Mouse (Mus musculus) embryo, embryonic 10.5 days (tissue): ENCODE results near the gene Hist1h2ak.
A peak's percentile ranks its signal among the peaks of the same experiment; 100 is the strongest.
"Not testable (repeated sequence)": the region's sequence is repeated elsewhere in the genome, so short reads cannot be mapped to it uniquely, and the experiment has no call there.

Source experiments
- DNase-seq: peaks from one replicate; pipeline ENCODE4 v3.0.0-alpha.2; 2015; ENCODE audit warnings: low spot score

Hist1h2ak gene

GRCm38 (mm10) chr13:21753524-21754285, at the start of gene Hist1h2ak, which contains the start of gene Hist1h2bn:
Hist1h2ak (minus strand) TSS chr13:21753827.
Hist1h2bn (plus strand) TSS chr13:21754123.
- peak; percentile 97 for DNase-seq

DNA sequence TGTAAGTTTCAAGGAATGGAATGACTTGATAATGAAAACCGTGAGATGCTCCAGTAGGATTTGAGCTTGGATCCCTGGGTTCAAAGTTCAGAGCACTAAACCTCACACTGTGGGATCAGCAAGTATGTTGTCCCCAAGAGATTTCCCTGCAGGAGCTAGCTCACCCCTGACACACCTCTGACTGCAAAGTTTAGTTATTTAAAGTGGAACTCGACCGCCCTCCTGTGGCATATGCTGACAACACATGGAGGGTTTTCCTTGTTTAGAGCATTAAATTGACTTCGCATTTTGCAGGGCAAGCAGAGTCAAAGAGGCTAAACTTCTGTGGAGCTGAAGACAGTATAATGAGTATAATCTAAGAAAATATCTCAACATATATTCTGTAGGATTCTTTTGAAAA, 49.4 kb upstream of the Hist1h2ak start:
- not testable (repeated sequence) for DNase-seq

- not testable (repeated sequence) for DNase-seq
These were observed 43.5 kb upstream of the Hist1h2ak start for GRCm38 (mm10) chr13:21797163-21797562.

DNA sequence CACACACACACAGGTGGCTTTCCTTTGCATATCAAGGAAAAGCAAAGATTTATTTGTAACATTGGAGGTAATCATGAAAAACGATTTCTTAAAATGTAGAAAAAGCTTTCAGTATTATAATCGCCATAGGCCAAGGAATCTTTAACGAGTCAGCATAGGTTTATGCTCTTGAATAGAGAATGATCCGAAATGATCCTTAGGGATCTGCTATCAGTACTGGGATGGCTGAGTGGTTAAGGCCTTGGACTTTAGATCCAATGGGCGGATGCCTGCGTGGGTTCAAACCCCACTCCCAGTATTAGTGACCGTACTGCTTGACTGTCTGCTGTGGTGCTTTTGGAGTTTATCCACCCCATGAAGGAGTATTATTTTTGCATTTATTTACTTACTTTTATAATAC, 42.0 kb upstream of the Hist1h2ak start:
- DNase-seq = no peak

DNA sequence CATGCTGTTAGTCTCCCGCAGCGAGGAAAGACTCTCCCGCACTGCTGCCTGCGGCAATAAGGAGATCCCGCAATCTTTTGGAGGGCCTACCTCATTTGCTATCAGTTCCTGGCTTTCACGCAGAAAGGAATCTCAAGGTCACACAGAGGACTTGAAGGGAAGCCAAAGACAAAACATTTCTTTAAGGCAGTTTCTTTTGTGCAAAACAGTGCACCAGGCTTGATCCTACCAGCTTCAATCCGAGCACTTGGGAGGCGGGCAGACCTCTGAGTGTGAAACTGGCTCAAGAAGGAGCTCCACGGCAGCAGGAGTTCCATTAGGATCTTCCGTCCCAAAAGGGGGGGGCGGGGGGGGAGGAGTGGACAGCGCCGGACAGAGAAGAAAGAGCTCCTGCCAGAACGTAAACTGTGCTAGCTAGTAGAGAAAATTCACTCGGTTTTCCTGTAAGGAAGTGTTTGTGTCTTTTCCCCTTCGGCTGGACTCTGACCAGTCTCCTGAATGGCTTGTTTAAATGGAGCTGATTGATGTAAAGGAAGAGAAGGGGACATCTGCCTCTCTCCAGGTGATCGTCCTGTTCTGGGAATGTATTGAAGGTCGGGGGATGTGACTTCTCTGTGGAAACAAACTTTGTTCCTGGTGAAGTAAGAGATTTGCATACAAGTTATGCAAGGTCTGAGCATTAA, 37.1 kb upstream of the Hist1h2ak start:
- peak; percentile 49 for DNase-seq

DNA sequence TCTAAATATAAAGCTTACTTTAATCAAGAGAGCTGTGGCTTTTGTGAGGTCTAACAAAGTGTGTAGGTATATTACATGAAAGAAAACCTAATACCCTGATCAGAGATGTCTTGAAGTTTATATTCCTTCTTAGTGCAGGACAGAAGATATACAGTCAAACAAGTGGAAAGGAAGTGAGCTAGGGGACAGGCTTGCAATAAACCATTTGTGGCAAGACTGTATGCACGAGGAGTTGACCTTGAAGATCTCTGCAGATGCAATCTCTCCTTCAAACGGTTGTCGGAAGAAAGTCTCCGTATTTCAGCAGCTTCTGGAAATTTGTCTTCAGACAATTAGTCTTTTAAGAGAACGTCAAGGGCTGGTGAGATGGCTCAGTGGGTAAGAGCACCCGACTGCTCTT, 36.3 kb upstream of the Hist1h2ak start:
- DNase-seq = peak; percentile 11

DNA sequence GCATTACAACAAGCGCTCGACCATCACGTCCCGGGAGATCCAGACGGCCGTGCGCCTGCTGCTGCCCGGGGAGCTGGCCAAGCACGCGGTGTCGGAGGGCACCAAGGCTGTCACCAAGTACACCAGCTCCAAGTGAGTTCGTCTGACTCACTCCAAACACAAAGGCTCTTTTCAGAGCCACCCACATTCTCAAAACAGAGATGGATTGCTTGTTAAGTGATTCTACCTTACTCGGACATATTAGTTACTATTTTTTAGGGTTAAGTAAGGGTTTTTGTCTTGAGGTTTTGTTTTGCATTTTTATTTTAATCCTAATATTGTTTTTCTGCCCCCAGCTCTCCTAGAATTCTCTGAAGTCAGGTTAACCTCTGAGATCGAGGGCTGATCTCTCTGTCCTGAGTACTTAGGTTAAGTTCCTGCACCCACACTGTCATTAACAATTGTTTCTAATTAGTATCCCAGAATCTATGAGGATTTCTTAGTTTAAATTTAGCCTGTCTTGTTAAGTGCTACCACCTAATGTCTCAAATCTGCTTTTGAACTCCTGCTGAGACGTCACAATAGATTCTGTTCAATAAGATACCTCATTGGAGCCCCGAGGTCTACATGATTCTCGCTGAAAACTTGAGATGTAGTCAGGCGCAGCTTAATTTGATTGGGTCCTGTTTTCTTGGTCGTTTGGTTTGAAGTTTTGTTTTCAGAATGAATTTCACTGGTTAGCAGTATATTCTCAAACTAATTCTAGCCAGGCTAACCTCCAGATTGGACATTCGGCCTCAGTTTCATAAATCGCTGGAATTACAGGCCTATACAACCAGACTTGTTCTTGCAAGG, 34.4 kb upstream of the Hist1h2ak start:
- peak; percentile 75 for DNase-seq

- peak; percentile 98 for DNase-seq
These were observed 33.4 kb upstream of the Hist1h2ak start, which contains the start of the genes Hist1h2an and Hist1h2bp for GRCm38 (mm10) chr13:21786899-21787629. Hist1h2an (minus strand) TSS chr13:21787218. Hist1h2bp (plus strand) TSS chr13:21787461.

GRCm38 (mm10) chr13:21786189-21786898, 32.7 kb upstream of the Hist1h2ak start:
- DNase-seq = peak; percentile 82

DNA sequence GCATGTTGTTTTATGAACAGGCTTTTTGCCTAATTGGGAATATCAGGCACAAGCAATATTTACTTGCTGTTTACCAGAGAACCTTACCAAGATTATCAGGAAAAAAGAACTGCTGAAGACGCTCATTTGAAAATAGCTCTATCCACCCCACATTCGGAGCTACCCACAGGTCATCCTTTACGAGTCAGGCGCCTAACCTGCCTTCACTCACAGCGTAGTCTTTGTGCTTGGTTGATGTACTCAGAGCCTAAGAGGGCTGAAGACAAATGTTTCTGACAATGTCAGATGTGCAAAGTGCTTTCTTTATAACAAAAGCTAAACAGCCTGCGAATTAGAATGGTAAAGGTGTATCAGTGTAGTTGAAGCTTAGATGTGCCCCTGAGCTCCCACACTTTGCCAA, 30.7 kb upstream of the Hist1h2ak start:
- peak; percentile 60 for DNase-seq

DNA sequence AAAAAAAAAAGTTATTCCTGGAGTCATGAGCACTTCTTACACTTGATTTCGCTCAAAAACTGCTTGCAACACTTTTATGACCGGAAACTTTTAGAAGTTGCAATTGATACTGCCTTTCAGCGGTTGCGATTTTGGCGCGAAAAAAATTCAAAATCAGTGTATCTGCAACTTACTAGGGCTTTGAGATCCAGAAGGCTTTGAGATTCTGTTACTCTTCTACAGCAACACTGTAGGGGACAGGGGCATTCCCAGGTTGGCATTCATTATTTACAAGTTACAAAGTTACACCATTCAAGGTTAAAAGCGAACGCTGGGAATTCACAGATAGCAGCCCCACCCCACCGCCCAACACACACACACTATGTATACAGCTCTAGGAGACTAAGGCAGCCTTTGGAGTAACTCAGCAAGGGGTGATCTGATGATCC, 30.1 kb upstream of the Hist1h2ak start:
- DNase-seq = peak; percentile 77

GRCm38 (mm10) chr13:21783255-21783617, 29.6 kb upstream of the Hist1h2ak start, which contains the start of gene Hist1h3i:
Hist1h3i (minus strand) TSS chr13:21783370.
- DNase-seq = peak; percentile 93

DNA sequence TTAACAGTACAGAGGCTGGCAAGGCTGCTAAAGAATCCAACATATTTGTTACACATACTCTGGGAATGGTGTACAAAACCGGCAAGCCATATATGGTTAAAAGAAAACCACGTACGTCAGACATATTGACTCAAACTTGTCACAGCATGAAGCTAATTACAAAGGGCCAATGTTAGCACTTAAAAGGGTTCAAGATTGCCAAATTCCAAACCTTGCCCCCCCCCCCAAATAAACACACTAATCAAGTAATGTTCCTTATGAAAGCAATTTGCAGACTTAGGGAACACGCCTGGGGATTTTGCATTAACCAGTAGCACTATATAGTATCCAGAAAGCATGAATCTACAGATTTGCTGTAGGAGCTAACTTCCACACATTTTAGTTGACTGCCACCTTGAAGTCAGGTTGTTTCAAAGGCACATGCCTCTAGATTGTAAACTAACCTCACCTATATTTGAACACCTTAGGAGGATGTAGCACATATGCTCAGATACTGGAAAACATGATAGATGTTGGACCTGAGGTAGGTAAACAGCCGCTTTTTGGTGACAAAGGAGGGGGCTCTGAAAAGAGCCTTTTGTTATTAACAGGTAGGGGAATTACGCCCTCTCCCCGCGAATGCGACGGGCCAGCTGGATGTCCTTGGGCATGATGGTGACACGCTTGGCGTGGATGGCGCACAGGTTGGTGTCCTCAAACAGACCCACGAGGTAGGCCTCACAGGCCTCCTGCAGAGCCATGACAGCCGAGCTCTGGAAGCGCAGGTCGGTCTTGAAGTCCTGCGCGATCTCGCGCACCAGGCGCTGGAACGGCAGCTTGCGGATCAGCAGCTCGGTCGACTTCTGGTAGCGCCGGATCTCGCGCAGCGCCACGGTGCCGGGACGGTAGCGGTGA, 29.0 kb upstream of the Hist1h2ak start:
- DNase-seq = peak; percentile 86

- DNase-seq = peak; percentile 31
These were observed 28.0 kb upstream of the Hist1h2ak start for GRCm38 (mm10) chr13:21781639-21782038.

- no peak for DNase-seq
These were observed 27.5 kb upstream of the Hist1h2ak start for GRCm38 (mm10) chr13:21781021-21781555.

DNA sequence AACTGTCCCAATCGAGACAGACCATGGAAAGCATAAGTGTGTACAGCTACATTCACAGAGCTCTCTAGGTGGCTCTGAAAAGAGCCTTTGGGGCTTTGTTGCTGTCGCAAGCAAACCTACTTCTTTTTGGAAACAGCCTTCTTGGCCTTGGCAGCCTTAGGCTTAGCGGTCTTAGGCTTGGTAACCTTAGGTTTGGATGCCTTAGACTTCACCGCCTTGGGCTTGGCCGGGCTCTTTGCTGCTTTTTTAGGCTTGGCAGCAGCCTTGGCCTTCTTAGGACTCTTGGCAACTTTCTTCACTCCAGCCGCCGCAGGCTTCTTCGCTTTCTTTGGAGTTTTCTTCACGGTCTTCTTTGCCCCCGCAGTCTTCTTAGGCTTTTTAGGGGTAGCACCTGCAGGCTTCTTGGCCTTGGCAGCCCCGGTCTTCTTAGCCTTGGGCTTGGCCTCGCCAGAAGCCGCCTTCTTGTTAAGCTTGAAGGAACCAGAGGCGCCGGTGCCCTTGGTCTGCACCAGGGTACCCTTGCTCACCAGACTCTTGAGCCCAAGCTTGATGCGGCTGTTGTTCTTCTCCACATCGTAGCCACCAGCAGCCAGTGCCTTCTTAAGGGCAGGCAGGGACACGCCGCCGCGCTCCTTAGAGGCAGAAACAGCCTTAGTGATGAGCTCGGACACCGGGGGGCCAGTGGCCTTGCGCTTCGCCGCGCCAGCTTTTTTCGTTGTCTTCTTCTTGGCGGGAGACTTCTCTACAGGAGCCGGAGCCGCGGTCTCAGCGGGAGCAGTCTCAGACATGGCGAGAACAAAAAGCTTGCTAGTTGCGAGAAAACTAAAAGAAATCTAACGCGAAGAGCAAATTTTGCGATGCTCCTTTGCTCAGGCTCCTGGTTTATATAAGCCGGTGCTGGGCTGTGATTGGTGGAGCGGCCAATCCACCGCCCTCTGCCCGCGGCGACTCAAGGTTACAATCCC, 26.4 kb upstream of the Hist1h2ak start, which contains the start of gene Hist1h1b:
Gene Hist1h1b, minus strand, starts transcription at position 859 of the 965 bp plus-strand sequence.
- DNase-seq = peak; percentile 96

- peak; percentile 94 for DNase-seq
These were observed 25.5 kb upstream of the Hist1h2ak start for GRCm38 (mm10) chr13:21778814-21779766.
